Mouse (Mus musculus) mature B cell (primary cell): ENCODE data around the gene Olfr619.

ENCODE experiments used
- in situ Hi-C: fragments of 300-500 bp; cut with MboI; formaldehyde crosslinking; loops from 2 replicates; pipeline ENCODE4 v1.14.3; 2019

Gene Olfr619

GRCm38 (mm10) chr7:103600275-103600674 is at the start of gene Olfr619:
Gene Olfr619, plus strand, starts transcription at chr7:103600575.
- in situ Hi-C loops = no loop called here

DNA sequence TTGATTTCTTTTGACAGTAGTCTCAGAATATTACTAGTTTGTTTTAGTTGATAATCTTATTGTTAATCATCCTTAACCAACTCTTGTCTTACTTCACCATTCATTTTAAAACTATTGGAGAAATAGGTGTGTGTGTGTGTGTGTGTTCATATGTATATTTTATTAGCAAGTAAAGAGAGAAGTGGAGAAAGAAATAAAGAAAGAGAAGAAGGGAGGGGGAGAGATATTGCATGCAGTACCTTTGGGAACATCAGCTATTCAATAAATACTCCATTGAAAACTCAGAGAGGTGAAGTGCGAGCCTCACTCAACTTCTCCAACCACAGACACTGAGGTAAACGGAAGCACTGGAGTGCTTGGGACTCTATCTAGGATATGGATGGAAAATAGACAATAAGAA is 44.6 kb upstream of the Olfr619 start, which contains the start of gene Olfr615:
Olfr615 (plus strand) TSS at position 301 of the 400 bp plus-strand sequence.
- in situ Hi-C loops = no loop called here

DNA sequence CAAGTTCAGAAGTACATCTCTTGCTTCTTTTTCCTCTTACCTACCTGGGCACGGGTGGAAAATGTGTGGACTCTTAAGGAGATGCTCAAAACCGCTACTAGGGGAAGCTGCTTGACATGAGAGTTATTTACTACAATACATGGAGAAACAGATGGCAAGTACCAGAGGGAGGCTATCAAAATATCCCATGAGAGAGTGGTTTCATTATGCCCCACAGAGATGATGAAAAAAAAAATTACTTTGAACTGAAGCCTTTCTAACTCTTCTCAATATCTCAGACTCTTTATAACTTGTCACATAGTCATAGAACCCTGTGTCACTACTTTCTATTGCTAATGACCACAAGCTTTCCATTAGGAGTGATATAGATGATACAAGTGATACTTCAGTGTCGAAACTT is 31.3 kb upstream of the Olfr619 start, which contains the start of gene Olfr616:
Olfr616 (minus strand) TSS at position 101 of the 400 bp plus-strand sequence.
- in situ Hi-C loops = no loop called here

DNA sequence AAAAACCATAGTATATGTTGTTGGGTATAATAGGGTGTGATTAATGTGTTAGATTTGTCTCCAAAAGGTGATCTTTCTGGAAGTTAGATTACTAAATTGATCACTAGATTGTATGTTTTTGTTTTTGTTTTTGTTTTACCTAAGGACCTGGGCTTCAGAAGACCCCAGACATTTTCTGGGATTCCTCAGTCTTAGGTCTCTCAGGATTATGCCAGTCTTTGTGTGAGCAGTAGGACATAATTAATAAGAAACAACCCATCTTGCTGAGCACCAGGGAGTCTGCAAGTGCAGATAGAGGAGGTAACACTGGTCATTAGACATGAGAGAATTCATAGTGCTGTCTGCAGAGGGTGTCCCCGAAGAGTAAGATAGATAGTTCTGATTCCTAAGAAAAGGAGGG is 27.6 kb upstream of the Olfr619 start, which contains the start of gene Olfr617:
Olfr617 (plus strand) TSS at position 301 of the 400 bp plus-strand sequence.
- in situ Hi-C loops = no loop called here

- in situ Hi-C loops = no loop called here
These were observed 10.6 kb upstream of the Olfr619 start, which contains the start of gene Olfr618 for GRCm38 (mm10) chr7:103589803-103590202. Gene Olfr618, plus strand, starts transcription at chr7:103590103.

- in situ Hi-C loops = no loop called here
These were observed 7.0 kb downstream of the Olfr619 start for GRCm38 (mm10) chr7:103607425-103607824.

- in situ Hi-C loops = no loop called here
These were observed 12.1 kb downstream of the Olfr619 start, which contains the start of gene Olfr620 for GRCm38 (mm10) chr7:103612434-103612833. Gene Olfr620, minus strand, starts transcription at chr7:103612534.

- in situ Hi-C loops = no loop called here
These were observed 36.4 kb downstream of the Olfr619 start for GRCm38 (mm10) chr7:103636795-103637194.

DNA sequence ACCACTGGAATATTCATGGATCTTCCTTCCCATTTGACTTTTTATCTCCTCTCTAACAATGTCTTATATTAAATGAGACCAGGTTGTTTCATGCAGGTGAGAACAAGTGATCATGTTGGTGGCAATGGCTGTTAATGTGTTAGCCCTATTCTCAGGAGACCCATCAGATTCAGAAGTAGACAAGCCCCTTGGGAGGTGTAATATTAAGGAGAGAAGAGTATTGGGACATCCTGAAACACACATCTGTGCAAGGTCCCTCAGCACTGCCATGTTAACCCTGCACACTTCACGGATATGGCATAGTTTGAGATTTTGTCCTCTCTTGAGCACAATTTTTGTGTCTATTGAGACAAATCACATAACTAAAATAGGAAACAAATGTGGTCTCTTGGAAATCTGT is 42.2 kb downstream of the Olfr619 start, which contains the start of gene Olfr622:
Olfr622 (minus strand) TSS at position 101 of the 400 bp plus-strand sequence.
- in situ Hi-C loops = no loop called here

DNA sequence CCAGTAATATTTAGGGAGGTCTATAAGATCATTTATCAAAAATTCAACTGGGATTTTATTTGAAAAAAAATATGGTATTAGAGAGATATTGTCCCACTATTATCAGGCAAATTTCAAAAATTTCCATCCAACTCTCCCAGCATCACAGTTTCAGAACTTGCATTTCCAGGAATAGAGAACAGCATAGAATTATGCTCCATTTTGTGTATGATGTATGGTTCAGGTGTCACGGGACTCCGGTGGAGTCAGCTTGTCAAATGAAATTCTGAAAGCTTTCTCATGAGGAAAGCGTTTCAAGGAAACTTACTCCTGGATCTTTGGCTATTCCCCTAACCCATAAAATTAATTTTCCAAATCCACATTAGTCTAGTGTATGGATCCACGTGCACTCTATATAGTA is 43.7 kb downstream of the Olfr619 start:
- in situ Hi-C loops = no loop called here
